Mouse (Mus musculus): ENCODE results near the gene Lancl2.

The Lancl2 gene

GRCm38 (mm10) chr6:57702376-57702742 lies at the start of gene Lancl2:
TSS of gene Lancl2 (plus strand) at chr6:57702540.
- DNase-seq (ENCODE audit: low spot score), result no peak

- no peak for DNase-seq (ENCODE audit: low spot score)
These were observed 41.0 kb upstream of the Lancl2 start for GRCm38 (mm10) chr6:57661295-57661694.

- DNase-seq (ENCODE audit: low spot score), result no peak
These were observed 18.2 kb upstream of the Lancl2 start for GRCm38 (mm10) chr6:57684156-57684555.

GRCm38 (mm10) chr6:57691467-57692261 lies 10.7 kb upstream of the Lancl2 start, which contains the start of gene Pyurf:
TSS of gene Pyurf (minus strand) at chr6:57692078.
- peak; percentile 91 for DNase-seq (ENCODE audit: low spot score)

GRCm38 (mm10) chr6:57693116-57693515 lies 9.2 kb upstream of the Lancl2 start:
- no peak for DNase-seq (ENCODE audit: low spot score)

- DNase-seq (ENCODE audit: low spot score), result no peak
These were observed 654 bp upstream of the Lancl2 start for GRCm38 (mm10) chr6:57701686-57702085.

- DNase-seq (ENCODE audit: low spot score), result peak; percentile 99
These were observed 581 bp downstream of the Lancl2 start for GRCm38 (mm10) chr6:57702743-57703499.

GRCm38 (mm10) chr6:57703703-57704102 lies 1.4 kb downstream of the Lancl2 start:
- DNase-seq (ENCODE audit: low spot score), result no peak

GRCm38 (mm10) chr6:57706721-57707120 lies 4.4 kb downstream of the Lancl2 start:
- DNase-seq (ENCODE audit: low spot score), result no peak

GRCm38 (mm10) chr6:57711726-57712125 lies 9.4 kb downstream of the Lancl2 start:
- no peak for DNase-seq (ENCODE audit: low spot score)

GRCm38 (mm10) chr6:57721347-57721746 lies 19.0 kb downstream of the Lancl2 start:
- no peak for DNase-seq (ENCODE audit: low spot score)

- DNase-seq (ENCODE audit: low spot score), result no peak
These were observed 40.4 kb downstream of the Lancl2 start for GRCm38 (mm10) chr6:57742749-57743148.

- DNase-seq (ENCODE audit: low spot score), result no peak
These were observed 41.0 kb downstream of the Lancl2 start for GRCm38 (mm10) chr6:57743333-57743732.

GRCm38 (mm10) chr6:57744123-57744522 lies 41.8 kb downstream of the Lancl2 start:
- no peak for DNase-seq (ENCODE audit: low spot score)

GRCm38 (mm10) chr6:57744974-57745747 lies 42.8 kb downstream of the Lancl2 start:
- DNase-seq (ENCODE audit: low spot score), result no peak

- no peak for DNase-seq (ENCODE audit: low spot score)
These were observed 43.4 kb downstream of the Lancl2 start for GRCm38 (mm10) chr6:57745748-57746129.

GRCm38 (mm10) chr6:57753962-57754759 lies 51.8 kb downstream of the Lancl2 start:
- no peak for DNase-seq (ENCODE audit: low spot score)

- DNase-seq (ENCODE audit: low spot score), result no peak
These were observed 60.7 kb downstream of the Lancl2 start for GRCm38 (mm10) chr6:57763054-57763453.

- no peak for DNase-seq (ENCODE audit: low spot score)
These were observed 62.9 kb downstream of the Lancl2 start for GRCm38 (mm10) chr6:57765095-57765878.

GRCm38 (mm10) chr6:57766287-57766686 lies 63.9 kb downstream of the Lancl2 start:
- no peak for DNase-seq (ENCODE audit: low spot score)
